Mouse (Mus musculus): Measurements from ENCODE around the gene Glud1.

- TF ChIP-seq CTCF (IDR thresholded peaks at IDR 0.05; ENCODE audit: borderline replicate concordance, control insufficient read depth, extremely low read depth, insufficient read depth, low read length, poor library complexity): no peak
- TF ChIP-seq POLR2A (IDR thresholded peaks at IDR 0.05; ENCODE audit: control insufficient read depth, extremely low read depth, insufficient read depth, low read length, poor library complexity): no peak
Measured at GRCm38 (mm10) chr14:34355301-34355700, 44.8 kb downstream of the Glud1 start, which contains the start of gene Fam25c.
